Mouse (Mus musculus): ENCODE measurements at regions not wholly inside any gene's neighbourhood (a gene's known extent, or its start where the extent isn't known, plus 50 kb on each side); places are given as distances from the start of the nearest gene placed in this dataset.
"Not testable (repeated sequence)": the region's sequence is repeated elsewhere in the genome, so short reads cannot be mapped to it uniquely, and the experiment has no call there.

- DNase-seq (ENCODE audit: low read depth, low spot score), result not testable (repeated sequence)
Measured at GRCm38 (mm10) chr17:6489926-6490564, 60.1 kb downstream of the Dynlt1b start.

GRCm38 (mm10) chr17:6490565-6490935 lies 60.6 kb downstream of the Dynlt1b start:
- DNase-seq (ENCODE audit: low read depth, low spot score), result not testable (repeated sequence)

GRCm38 (mm10) chr17:6492501-6492900 lies 62.6 kb downstream of the Dynlt1b start:
- DNase-seq (ENCODE audit: low read depth, low spot score), result peak; percentile 38

- peak; percentile 68 for DNase-seq (ENCODE audit: low read depth, low spot score)
Measured at GRCm38 (mm10) chr17:6492950-6493349, 63.0 kb downstream of the Dynlt1b start.

DNA sequence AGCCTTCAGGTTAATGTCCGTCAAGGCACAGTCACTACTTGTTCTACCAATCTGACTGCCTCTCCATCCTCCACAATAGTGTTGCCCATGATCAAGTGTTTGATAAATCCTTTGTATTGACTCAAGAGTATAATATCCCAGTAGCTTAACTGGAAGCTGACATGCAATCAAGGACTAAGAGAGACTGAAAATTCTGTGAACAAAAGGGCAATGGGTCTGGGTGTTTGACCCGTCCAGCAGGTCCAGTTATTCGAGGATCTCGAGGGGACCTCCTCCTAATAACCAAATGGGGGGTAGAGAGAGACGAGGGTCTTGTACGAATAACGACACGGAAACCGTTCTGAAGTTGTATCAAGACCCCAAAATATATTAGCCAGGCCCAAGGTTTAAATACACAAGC lies 66.6 kb downstream of the Dynlt1b start:
- DNase-seq (ENCODE audit: low read depth, low spot score), result not testable (repeated sequence)

DNA sequence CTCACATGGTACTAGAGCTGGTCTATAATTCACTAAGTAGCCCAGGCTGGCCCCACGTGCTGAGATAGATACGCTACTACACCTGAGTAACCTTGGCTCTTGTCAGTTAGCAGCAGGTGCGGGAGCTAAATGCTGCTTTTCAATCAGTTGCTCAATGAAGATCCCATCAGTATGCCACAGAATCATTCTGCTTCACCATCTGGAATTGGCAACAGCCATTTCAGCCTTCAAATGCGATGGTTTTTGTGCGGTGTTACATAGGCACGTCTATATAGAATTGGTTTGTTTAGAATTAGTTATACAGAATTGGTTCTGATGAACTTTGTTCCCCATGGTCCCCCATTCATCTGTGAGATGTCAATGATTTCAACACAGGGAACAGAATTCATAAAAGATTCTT lies 72.8 kb downstream of the Dynlt1b start:
- not testable (repeated sequence) for DNase-seq (ENCODE audit: low read depth, low spot score)

- DNase-seq (ENCODE audit: low read depth, low spot score), result not testable (repeated sequence)
Measured at GRCm38 (mm10) chr17:6505896-6506295, 76.0 kb downstream of the Dynlt1b start.

DNA sequence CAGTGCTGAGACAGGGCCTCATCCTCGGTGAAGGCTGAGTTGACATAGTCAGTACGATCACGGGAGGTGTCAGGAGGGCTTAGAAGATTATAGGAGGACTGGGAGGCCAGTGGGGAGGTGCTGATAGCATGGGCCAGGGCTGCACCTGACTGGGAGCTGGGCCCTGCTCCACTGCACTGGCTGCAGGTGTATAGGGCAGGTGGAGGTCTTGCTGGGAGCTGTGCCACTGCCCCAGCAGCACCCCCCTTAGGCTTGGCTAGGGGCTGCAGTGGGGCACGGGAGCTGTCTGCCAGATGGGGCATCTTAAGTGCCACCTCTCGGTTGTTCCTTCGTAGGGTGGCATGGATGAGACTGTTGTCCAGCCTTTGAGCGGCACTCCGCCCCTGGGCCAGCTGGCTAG lies 85.2 kb downstream of the Dynlt1b start:
- DNase-seq (ENCODE audit: low read depth, low spot score), result not testable (repeated sequence)

DNA sequence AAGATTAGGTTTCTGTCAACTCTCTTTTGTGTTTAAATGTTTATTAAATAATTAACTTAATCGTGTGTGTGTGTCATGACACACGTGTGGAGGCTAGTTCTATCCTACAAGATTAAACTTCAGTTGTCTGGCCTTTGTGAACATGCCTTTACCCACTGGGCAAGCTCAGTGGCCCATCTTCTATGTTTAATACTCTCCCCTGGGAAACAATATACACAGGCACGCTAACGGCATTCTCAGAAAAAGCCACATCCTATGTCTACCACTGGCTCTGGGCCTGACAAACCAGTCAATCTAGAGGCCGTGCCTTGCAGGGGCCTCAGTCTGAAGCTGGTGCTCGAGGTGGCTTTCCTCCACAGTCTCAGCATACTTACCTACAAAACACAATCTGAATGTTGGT lies 82.4 kb upstream of the Dynlt1c start:
- not testable (repeated sequence) for DNase-seq (ENCODE audit: low read depth, low spot score)

DNA sequence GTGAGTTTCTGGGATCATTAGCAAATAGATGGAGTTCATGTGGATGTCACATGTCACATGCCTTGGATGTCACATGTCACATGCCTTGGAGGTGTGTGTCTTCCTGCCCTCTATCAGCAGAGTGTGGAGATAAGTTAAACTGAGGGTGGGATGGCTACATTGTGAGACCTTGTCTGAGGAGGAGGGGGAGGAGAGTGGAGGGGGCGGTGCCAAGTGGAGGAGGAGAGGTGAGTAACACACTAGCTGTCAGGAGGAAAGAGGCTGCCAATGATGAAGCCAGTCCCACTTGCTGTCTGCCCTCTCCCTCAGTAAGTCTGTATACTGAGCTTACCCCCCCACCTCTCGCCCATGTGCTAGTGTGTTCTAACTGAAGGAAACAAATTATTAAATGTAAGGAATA lies 81.5 kb upstream of the Dynlt1c start:
- not testable (repeated sequence) for DNase-seq (ENCODE audit: low read depth, low spot score)

DNA sequence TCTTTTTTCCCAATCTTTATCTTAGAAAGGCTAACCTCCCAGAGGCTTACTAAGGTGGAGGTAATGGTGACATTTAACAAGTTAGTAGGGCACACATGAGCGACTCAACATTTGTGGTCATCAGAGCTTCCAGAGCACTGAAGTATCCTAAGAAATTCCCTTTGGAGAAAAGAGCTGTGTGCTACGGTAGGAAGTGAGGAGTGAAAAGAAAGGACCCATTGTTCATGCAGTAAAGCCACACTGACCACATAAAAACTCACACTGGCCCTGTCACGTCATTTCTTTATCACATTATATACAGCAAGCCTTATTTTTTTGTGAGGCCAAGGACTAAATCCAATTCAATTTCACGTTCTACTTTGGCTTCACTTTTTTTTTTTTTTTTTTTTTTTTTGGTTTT lies 80.7 kb upstream of the Dynlt1c start:
- not testable (repeated sequence) for DNase-seq (ENCODE audit: low read depth, low spot score)

DNA sequence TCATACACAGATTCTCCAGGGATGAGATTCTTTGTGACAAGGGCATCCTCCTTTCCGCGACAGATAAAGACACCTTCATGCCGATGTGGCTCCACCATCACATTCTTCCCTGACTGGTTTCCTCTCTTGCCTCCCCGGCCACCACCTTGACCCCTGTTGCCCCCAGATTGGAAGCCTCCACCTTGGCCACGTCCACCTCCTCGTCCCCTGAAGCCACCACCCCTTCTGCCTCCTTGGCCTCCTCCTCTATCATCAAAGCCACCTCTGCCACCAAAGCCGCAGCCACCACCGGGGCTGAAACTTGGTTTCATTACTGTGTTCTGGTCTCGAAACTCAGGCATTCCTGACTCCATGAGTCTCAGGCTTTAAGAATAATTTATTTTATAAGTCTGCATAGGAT lies 79.3 kb upstream of the Dynlt1c start:
- DNase-seq (ENCODE audit: low read depth, low spot score), result not testable (repeated sequence)

DNA sequence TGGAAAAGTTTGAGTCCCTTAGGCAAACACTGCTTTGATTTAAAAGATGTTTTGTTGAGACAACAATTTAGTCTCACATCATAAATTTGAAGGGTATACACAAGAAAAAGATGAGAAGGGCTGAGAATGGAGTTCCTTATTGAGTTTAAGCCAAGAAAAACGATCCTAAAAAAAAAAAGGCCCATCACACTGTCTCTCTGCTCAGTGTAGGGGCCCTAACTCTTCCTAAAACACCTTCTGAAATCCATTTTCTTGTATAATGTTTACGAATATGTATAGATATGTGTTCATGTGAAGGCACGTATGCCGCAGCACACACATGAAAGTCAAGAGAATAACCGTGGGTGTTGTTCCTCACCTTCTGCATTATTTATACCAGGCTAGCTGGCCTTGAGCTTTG lies 62.7 kb upstream of the Dynlt1c start:
- DNase-seq (ENCODE audit: low read depth, low spot score), result not testable (repeated sequence)

GRCm38 (mm10) chr17:6547064-6547760 lies 54.3 kb upstream of the Dynlt1c start:
- not testable (repeated sequence) for DNase-seq (ENCODE audit: low read depth, low spot score)

- not testable (repeated sequence) for DNase-seq (ENCODE audit: low read depth, low spot score)
Measured at GRCm38 (mm10) chr17:6547937-6548336, 53.5 kb upstream of the Dynlt1c start.

Data from A20 (cell line).